Mouse (Mus musculus) ovary, adult 10 weeks (tissue): Measurements from ENCODE around the gene Ank2. TPM values are rescaled to one million over a fixed set of nuclear protein-coding genes. Genes with fewer than 3 reads are reported as not detected.

Experiments
- polyA plus RNA-seq: library from polyadenylated mRNA; stranded (reverse); fragments of 350-450 nt; fragmentation: Illumina TruSeq; extraction: RNeasy Lipid Tissue Mini Kit (QIAGEN cat#74804); gene quantifications from one replicate; pipeline ENCODE4 v1.2.3, GENCODE M21; 2014

The Ank2 gene
- polyA plus RNA-seq: 65.5 TPM

GRCm38 (mm10) chr3:127498742-127499400 lies at the start of gene Ank2:
Gene Ank2 (minus strand): TSS chr3:127499350.

Other genes with a start within 250 kb of the Ank2 start
- 108 TPM for gene Larp7, start 54.0 kb upstream of the Ank2 start, polyA plus RNA-seq
- 6.6 TPM for gene Zgrf1, start 54.1 kb upstream of the Ank2 start, polyA plus RNA-seq
- gene Neurog2, start 133.8 kb upstream of the Ank2 start, polyA plus RNA-seq: not detected